Mouse (Mus musculus) adipose tissue, adult 10 weeks (tissue): ENCODE data around the gene Nr2e1. TPM values are rescaled to one million over a fixed set of nuclear protein-coding genes. Genes with fewer than 3 reads are reported as not detected.

Source experiments
- polyA plus RNA-seq: library from polyadenylated mRNA; stranded (reverse); fragments of 350-450 nt; fragmentation: Illumina TruSeq; extraction: RNeasy Lipid Tissue Mini Kit (QIAGEN cat#74804); gene quantifications from one replicate; pipeline ENCODE4 v1.2.3, GENCODE M21; 2014; ENCODE audit warnings: low read depth, low replicate concordance

Gene Nr2e1
- polyA plus RNA-seq: not detected

GRCm38 (mm10) chr10:42583157-42583872 is at the start of gene Nr2e1, which contains the start of gene Ostm1:
Nr2e1 (minus strand) TSS chr10:42583632.
Ostm1 (plus strand) TSS chr10:42583822.

Other genes starting within 250 kb of the Nr2e1 start
- gene Afg1l, start 105.1 kb downstream of the Nr2e1 start, polyA plus RNA-seq: 8.2 TPM
- 149 TPM for gene Snx3, start 81.6 kb downstream of the Nr2e1 start, polyA plus RNA-seq
- gene Ostm1, start 190 bp upstream of the Nr2e1 start, polyA plus RNA-seq: 31.4 TPM
- gene Sec63, start 177.9 kb upstream of the Nr2e1 start, polyA plus RNA-seq: 67.4 TPM